Mouse (Mus musculus) naive thymus-derived CD4-positive, alpha-beta T cell, adult 2 months (primary cell): ENCODE results near the gene Slc24a3.

Experiments
- DNase-seq: peaks from one replicate; pipeline ENCODE4 v3.0.0-alpha.2; 2011; ENCODE audit warnings: low read depth

Gene Slc24a3

GRCm38 (mm10) chr2:145213587-145213986 is 46.0 kb downstream of the Slc24a3 start:
- DNase-seq = no peak

GRCm38 (mm10) chr2:145214086-145214831 is 46.7 kb downstream of the Slc24a3 start:
- no peak for DNase-seq

- DNase-seq = no peak
These were observed 49.0 kb downstream of the Slc24a3 start for GRCm38 (mm10) chr2:145216580-145216979.

- DNase-seq = no peak
These were observed 49.9 kb downstream of the Slc24a3 start for GRCm38 (mm10) chr2:145217422-145217821.

GRCm38 (mm10) chr2:145219246-145219645 is 51.7 kb downstream of the Slc24a3 start:
- no peak for DNase-seq

GRCm38 (mm10) chr2:145223646-145224045 is 56.1 kb downstream of the Slc24a3 start:
- no peak for DNase-seq

- DNase-seq = peak; percentile 57
These were observed 58.1 kb downstream of the Slc24a3 start for GRCm38 (mm10) chr2:145225640-145226039.

- no peak for DNase-seq
These were observed 58.5 kb downstream of the Slc24a3 start for GRCm38 (mm10) chr2:145226100-145226499.

- no peak for DNase-seq
These were observed 59.8 kb downstream of the Slc24a3 start for GRCm38 (mm10) chr2:145227351-145227750.

- no peak for DNase-seq
These were observed 65.4 kb downstream of the Slc24a3 start for GRCm38 (mm10) chr2:145232764-145233484.

GRCm38 (mm10) chr2:145233547-145234398 is 66.2 kb downstream of the Slc24a3 start:
- peak; percentile 53 for DNase-seq

- no peak for DNase-seq
These were observed 78.8 kb downstream of the Slc24a3 start for GRCm38 (mm10) chr2:145246384-145246783.

- no peak for DNase-seq
These were observed 80.6 kb downstream of the Slc24a3 start for GRCm38 (mm10) chr2:145248185-145248584.

- DNase-seq = no peak
These were observed 89.8 kb downstream of the Slc24a3 start for GRCm38 (mm10) chr2:145257332-145257731.

- DNase-seq = no peak
These were observed 90.3 kb downstream of the Slc24a3 start for GRCm38 (mm10) chr2:145257855-145258254.

- peak; percentile 8 for DNase-seq
These were observed 93.0 kb downstream of the Slc24a3 start for GRCm38 (mm10) chr2:145260574-145260973.

- no peak for DNase-seq
These were observed 94.6 kb downstream of the Slc24a3 start for GRCm38 (mm10) chr2:145262153-145262552.

GRCm38 (mm10) chr2:145266723-145267122 is 99.2 kb downstream of the Slc24a3 start:
- no peak for DNase-seq

- DNase-seq = no peak
These were observed 101.4 kb downstream of the Slc24a3 start for GRCm38 (mm10) chr2:145268971-145269370.

- DNase-seq = no peak
These were observed 101.9 kb downstream of the Slc24a3 start for GRCm38 (mm10) chr2:145269410-145269809.

GRCm38 (mm10) chr2:145274016-145274677 is 106.6 kb downstream of the Slc24a3 start:
- DNase-seq = no peak

GRCm38 (mm10) chr2:145279336-145279735 is 111.8 kb downstream of the Slc24a3 start:
- DNase-seq = no peak
